Mouse (Mus musculus): Measurements from ENCODE around the gene Palb2.
"Not testable (repeated sequence)": the region's sequence is repeated elsewhere in the genome, so short reads cannot be mapped to it uniquely, and the experiment has no call there.

Gene Palb2

DNA sequence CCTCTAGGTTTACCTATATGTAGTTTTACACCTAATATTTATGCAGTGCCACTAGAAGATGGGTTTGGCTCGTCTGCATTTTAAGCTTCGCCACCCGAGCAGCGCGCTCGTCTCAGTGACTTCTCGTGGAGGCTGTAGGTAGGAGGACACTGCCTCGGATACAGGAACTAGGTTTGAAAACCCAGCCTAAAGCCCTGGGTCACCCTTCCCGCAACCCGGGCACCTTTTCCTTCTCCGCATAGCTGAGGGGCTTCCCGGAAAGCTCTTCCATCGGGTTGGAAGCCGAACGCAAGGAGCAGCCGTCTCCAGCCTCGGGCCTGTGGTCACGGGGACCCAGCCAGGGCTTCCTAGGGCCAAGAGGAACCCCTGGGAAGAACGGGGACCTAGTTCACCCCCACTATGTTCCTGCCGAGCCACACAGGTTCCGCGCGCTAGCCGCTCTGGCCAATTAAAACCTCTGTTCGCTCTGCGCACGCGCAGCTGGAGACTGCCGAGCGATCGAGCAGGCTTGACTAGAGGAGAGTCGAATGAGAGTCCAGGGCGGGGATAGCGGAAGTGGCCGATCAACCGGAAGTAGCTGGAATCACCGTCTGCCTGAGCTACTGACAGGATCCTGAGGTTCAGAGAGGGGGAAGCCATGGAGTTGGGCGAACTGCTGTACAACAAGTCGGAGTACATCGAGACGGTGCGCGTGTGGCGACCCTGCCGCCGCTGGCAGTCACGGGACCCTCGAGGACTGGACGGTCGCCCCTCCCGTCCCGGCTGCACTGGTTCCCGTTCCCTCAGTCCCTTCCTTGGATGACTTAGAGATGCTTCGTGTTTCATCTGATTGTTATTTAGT is at the start of gene Palb2, which contains the start of gene Dctn5:
Palb2 (minus strand) TSS at position 489 of the 841 bp plus-strand sequence.
Dctn5 (plus strand) TSS at position 545 of the 841 bp plus-strand sequence.
- peak; percentile 90 for DNase-seq (ENCODE audit: low read depth, low spot score)

DNA sequence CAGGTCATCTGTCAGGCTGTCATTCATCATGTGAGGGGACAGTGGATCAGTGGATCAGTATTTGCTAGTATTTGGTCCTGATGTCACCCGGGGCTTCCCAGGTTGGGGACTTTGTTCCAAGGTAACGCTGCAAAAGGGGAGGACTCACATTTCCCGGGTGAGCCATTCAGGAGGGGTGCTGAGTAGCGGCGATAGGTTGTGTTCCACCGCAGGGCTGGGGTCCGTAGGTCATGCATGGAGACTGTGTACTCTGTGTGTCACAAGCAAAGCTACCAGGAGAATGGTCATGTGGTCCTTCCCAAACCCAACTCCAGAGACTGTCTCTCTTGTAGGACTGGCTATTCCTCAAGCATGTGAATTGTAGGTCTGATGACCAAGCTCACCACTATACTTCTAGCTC is 47.9 kb upstream of the Palb2 start:
- DNase-seq (ENCODE audit: low read depth, low spot score): no peak

DNA sequence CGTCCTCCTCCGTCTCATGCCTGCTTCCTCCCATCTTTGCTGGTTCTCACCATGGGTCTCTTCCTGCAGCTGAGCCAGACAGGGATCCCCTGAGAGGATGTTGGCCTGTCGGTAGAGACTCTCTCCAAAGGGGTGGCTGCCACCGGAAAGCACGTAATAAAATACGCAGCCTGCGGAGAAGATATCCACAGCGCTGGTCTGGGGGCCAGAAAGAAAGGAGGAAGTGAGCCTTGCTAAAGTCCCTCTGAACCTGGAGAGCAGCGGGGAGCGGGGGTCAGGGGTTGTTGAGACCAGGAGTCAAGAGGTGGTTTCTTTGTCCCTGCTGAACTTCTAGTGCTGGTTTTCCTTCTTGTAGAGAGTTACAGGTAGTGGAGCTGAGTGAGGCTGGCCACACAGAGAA is 38.8 kb upstream of the Palb2 start:
- no peak for DNase-seq (ENCODE audit: low read depth, low spot score)

DNA sequence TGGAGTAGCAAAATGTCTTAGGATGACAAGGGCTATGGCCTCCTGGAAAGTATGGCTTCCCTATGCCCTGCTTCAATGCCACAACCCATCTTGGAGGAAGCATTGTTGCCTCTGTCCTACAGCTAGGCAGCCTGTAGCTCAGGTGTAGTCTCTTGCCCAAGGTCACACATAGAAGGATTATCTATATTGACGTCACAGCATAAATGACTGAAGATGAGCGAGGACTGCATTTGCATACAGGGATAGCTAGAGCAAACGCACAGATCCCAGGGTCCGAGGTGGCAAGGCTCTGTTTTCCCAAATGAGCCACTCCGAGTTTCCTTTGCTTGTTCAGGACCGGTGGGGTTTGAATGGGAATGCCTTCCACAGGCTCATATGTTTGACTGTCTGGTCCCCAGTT is 37.9 kb upstream of the Palb2 start:
- DNase-seq (ENCODE audit: low read depth, low spot score): no peak

DNA sequence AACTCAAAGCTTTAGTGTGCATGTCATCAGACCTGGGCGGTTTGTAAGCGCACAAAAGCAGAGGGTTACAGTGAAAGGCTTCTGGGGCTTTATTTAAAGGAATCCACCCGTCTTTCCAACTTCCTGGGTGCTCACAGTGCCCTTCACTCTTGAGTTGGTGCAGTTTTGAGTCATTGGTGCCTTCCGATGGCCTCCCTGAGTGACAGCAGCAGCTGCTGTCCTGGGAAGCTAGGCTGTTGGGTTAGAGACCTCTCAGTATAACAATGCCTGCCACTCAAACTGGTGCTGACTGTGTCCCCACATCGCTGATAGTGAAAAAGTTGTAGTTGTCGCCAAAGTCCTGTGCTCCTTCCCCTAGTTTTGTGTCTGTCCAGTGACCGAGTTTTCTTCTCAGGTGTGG is 34.4 kb upstream of the Palb2 start:
- no peak for DNase-seq (ENCODE audit: low read depth, low spot score)

DNA sequence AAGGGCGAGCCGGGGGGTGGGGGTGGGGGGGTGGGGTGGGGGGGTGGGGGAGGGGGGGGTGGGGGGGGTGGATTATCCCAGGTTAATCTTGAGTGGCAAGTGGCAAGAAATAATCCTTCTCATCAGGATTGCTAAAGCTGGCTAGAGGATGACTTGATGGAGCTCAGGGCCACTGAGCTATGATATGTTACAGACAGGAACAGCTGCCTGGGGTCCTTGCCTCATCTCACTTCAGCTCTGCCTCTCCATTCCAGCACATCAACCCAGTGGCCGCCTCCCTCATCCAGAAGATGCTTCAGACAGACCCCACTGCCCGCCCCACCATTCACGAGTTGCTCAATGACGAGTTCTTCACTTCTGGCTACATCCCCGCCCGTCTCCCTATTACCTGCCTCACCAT is 31.0 kb upstream of the Palb2 start:
- no peak for DNase-seq (ENCODE audit: low read depth, low spot score)

DNA sequence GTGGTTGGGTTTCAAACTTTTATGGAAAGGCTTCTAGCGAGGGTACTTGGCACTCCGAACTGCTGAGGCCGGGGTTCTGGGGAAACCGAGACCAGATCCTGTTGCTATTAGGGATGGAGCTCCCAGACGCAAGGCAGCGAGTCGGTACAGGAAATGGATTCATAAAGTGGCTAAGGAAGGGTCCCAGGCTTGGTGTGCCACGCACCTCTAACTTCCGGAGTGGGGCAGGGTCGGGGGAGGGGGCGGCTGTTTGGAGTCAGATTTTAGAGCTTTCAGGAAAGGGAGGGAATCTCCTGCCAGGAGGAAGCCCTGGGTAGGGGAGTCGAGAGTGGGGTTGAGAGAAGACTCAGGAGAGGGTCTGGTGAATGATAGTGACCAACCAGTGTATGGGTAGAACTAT is 27.3 kb upstream of the Palb2 start:
- DNase-seq (ENCODE audit: low read depth, low spot score): no peak

- peak; percentile 68 for DNase-seq (ENCODE audit: low read depth, low spot score)
These were observed 26.4 kb upstream of the Palb2 start, which contains the start of gene Plk1 for GRCm38 (mm10) chr7:122158915-122159902. Gene Plk1 (plus strand): TSS chr7:122159439.

DNA sequence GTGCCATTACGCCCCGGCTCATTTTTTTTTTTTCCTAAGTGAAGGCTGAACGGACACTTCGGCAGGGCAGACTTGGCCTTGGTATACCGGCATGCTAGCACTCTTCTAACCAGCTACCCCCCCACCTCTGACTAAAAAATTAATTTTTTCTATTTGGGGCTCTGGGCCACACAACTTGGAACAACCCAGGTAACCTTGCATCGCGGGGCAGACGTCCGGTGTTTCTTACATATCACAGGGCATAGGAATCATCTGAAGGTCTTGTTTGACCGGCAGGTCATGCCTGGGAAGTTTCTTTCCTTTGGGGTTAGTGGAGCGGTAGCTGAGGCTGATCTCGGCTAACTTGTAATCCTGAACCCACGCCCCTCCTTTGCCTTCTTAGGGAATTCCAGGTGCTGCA is 25.7 kb upstream of the Palb2 start:
- DNase-seq (ENCODE audit: low read depth, low spot score): no peak

DNA sequence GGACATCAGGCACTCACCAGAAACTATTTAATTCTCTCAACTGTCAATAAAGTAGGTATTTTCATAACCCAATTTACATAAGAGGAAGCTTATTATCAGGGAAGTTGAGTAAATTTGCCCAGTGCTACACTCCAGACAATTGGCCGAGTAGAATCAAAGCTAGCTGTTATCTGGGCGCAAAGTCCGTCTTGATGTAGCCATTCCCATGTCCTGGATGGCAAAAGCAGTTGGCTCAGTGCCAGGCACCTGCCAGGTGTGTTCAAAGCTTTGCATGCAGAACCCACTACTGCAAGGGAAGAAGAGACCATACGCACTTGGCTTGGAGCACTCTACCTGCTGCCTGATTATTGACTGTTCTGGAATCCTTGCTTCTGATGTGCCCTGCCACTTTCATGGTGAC is 19.7 kb upstream of the Palb2 start:
- no peak for DNase-seq (ENCODE audit: low read depth, low spot score)

GRCm38 (mm10) chr7:122140991-122141390 is 8.2 kb upstream of the Palb2 start:
- no peak for DNase-seq (ENCODE audit: low read depth, low spot score)

DNA sequence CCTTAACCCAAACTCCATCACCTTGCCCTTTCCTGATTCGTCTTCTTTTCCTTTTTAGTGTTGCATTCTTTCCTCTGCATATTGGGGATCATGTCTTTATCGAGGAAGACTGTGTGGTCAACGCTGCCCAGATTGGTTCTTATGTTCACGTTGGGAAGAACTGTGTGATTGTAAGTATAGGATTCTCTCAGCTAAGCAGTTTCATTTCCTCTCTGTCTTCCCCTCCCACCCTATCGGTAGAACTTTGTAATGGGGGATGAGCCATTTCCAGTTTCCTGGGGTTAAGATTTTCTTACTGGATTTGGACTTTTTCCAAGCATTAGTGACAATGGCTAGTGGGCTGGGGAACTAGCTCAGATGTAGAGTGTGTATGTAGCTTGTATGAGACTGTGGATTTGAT is 5.4 kb upstream of the Palb2 start:
- no peak for DNase-seq (ENCODE audit: low read depth, low spot score)

DNA sequence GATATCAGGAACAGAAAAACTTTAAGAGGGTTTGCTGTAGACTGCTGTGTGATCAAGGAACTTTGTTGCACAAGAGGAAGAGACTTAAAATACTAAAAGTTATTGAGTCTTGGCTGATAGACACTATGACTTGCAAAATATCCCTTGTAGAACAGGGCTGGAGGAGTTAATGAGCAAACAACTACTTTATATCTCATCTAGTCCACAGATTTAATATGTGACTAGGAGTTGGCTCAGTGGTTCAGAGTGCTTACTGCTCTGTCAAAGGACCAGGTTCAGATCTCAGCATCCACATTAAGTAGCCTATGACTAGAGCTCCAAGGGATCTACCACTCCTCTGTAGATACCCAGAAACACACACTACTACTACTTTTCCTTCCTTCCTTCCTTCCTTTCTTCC is 4.3 kb upstream of the Palb2 start:
- no peak for DNase-seq (ENCODE audit: low read depth, low spot score)

DNA sequence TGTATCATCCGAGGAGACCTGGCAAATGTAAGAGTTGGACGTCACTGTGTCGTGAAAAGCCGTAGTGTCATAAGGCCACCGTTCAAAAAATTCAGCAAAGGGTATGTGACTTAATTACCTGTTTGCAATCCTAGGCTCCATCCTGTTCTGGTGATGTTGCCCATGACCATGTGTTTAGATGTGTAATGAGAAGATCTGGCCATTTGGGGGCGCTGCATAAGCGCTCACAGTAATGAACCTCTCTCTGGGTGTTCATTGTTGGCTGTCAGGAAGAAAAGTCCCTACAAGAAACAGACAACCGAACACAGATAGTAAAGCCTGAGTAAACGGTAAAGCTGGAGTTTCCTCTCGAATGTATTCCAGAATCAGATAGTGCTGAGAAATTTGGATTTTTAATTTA is 2.3 kb upstream of the Palb2 start:
- no peak for DNase-seq (ENCODE audit: low read depth, low spot score)

GRCm38 (mm10) chr7:122133338-122133625 is 497 bp upstream of the Palb2 start:
- DNase-seq (ENCODE audit: low read depth, low spot score): no peak

DNA sequence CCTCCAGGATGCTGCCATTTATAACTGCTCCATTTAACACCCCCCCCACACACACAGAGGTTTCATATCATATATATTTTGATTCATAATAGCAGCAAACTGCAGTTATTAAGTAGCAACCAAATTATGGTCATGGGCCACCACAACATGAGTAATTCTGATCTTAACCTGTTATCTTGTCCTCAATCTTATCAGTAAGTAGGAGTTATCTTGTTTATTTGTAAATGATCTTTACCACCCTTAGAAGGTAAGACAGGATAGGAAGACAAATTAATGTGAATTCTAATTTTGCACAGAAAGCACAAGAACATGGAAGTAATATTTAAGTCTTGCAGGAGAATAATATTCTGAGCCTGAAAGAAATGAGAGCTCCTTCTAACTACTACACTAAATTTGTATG is 951 bp downstream of the Palb2 start:
- DNase-seq (ENCODE audit: low read depth, low spot score): no peak

- DNase-seq (ENCODE audit: low read depth, low spot score): no peak
These were observed 5.8 kb downstream of the Palb2 start for GRCm38 (mm10) chr7:122126946-122127345.

DNA sequence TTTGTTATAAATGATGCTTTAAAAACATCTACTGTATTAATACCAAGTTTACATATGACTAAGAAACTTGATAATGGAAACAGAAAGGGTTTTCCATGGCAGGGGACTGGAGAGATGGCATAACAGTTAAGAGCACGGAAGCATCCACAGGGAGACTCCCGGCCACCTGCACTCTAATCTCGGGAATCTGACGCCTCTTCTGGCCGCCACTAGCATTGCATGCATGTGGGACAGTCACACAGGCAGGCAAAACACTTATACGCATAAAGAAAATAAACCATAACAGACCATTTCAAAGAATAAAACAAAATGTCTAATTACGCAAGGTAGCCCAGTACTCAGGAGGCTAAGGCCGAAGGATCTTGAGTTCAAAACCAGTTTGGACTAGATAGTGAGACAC is 7.1 kb downstream of the Palb2 start:
- DNase-seq (ENCODE audit: low read depth, low spot score): no peak

DNA sequence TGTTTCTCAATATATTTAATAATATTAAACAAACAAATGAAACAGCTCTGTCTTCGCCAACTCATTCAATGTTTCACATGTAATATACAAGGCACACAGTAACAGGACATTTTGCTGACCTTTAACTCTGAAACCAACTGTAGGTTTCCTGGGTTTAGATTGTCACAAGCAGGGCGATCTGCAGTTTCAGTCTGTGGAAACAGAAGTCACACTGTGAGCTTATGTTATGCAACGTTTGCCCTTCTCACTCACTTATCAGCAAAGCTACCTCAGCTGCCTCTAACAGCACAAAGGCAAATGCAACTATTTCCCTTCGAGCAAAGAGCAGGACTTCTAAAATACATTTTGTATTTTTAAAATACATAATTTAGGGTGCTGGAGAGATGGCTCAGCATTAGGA is 9.3 kb downstream of the Palb2 start:
- no peak for DNase-seq (ENCODE audit: low read depth, low spot score)

DNA sequence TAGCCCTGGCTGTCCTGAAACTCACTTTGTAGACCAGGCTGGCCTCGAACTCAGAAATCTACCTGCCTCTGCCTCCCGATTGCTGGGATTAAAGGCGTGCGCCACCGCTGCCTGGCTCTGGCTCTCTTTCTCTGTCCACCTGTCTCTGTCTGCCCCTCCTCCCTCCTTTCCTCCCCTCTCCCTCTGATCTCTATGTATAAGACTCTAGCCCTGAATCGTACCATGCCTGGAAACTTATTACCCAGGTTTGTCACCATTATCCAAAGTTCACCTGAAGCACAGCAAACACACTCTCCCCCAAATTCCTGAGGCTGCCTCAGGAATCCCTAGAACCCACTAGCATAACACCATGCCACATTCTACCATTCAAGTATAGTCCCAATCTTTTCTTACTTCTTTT is 24.6 kb downstream of the Palb2 start:
- no peak for DNase-seq (ENCODE audit: low read depth, low spot score)

GRCm38 (mm10) chr7:122101747-122102244 is 31.0 kb downstream of the Palb2 start, which contains the start of gene Ndufab1:
Gene Ndufab1 (minus strand): TSS chr7:122101886.
- peak; percentile 77 for DNase-seq (ENCODE audit: low read depth, low spot score)

GRCm38 (mm10) chr7:122101014-122101746 is 31.6 kb downstream of the Palb2 start:
- DNase-seq (ENCODE audit: low read depth, low spot score): not testable (repeated sequence)
